Mouse (Mus musculus) kidney, postnatal 0 days (tissue): ENCODE data around the gene Lclat1. TPM values are rescaled to one million over a fixed set of nuclear protein-coding genes. Genes with fewer than 3 reads are reported as not detected.

Source experiments
- ATAC-seq: fragments of 200-750 bp; cut with Nextera tagmentation; replicated peaks from 2 replicates; pipeline ENCODE4 v1.8.0; 2017; ENCODE audit warnings: low read depth, moderate number of reproducible peaks, moderate TSS enrichment, moderate library complexity; ENCODE audit not compliant: low FRiP score
- DNase-seq: peaks from one replicate; pipeline ENCODE4 v3.0.0-alpha.2; 2016; ENCODE audit warnings: low spot score
- H3K27ac ChIP-seq: fragments of 300-500 bp; sonication (generic); 2 replicates; pipeline ENCODE4 v1.5.1; 2014; ENCODE audit warnings: mild to moderate bottlenecking
- H3K27me3 ChIP-seq: fragments of 300-500 bp; sonication (generic); 2 replicates; pipeline ENCODE4 v1.6.1; 2014; ENCODE audit warnings: low read length, mixed read lengths; ENCODE audit not compliant: insufficient read depth
- H3K36me3 ChIP-seq: fragments of 300-500 bp; sonication (generic); 2 replicates; pipeline ENCODE4 v1.6.1; 2014; ENCODE audit warnings: low read length, mixed read lengths; ENCODE audit not compliant: insufficient read depth
- H3K4me1 ChIP-seq: fragments of 300-500 bp; sonication (generic); replicated peaks from 2 replicates; pipeline ENCODE4 v1.6.1; 2014; ENCODE audit warnings: antibody characterized with exemption, low read length, mixed read lengths; ENCODE audit not compliant: insufficient read depth
- H3K4me2 ChIP-seq: fragments of 300-500 bp; sonication (generic); 2 replicates; pipeline ENCODE4 v1.6.1; 2014; ENCODE audit warnings: mild to moderate bottlenecking, low read length, moderate library complexity, mixed read lengths
- H3K4me3 ChIP-seq: fragments of 300-500 bp; sonication (generic); replicated peaks from 2 replicates; pipeline ENCODE4 v1.5.1; 2014; ENCODE audit warnings: low read depth, low read length
- H3K9ac ChIP-seq: fragments of 300-500 bp; sonication (generic); 2 replicates; pipeline ENCODE4 v1.6.1; 2014; ENCODE audit warnings: low read depth, low read length
- H3K9me3 ChIP-seq: fragments of 300-500 bp; sonication (generic); replicated peaks from 2 replicates; pipeline ENCODE4 v1.6.1; 2016; ENCODE audit warnings: low read length, inconsistent platforms, mixed read lengths
- CTCF ChIP-seq: IDR thresholded peaks from 2 replicates; pipeline ENCODE4 v1.5.1; 2016; ENCODE audit warnings: antibody characterized with exemption, low read depth, mild to moderate bottlenecking, moderate library complexity
- WGBS: fragments of 180-500 bp; shearing (Covaris S2); extraction: QIAGEN DNeasy Blood & Tissue Kit; methylation state at CpG from one replicate; pipeline ENCODE4 v1.1.7; 2014; 5-methylcytosine and 5-hydroxymethylcytosine counted together
- polyA plus RNA-seq: library from polyadenylated mRNA; unstranded; fragments of >200 nt; fragmentation: Nextera tagmentation; extraction: Ambion mirVana; gene quantifications from 2 replicates; pipeline ENCODE4 v1.2.1, GENCODE M21; 2015

Lclat1 gene
- polyA plus RNA-seq, 1 experiment from 2014 or later, result 12.5 TPM

GRCm38 (mm10) chr17:73063781-73064180, 44.0 kb upstream of the Lclat1 start:
- TF ChIP-seq CTCF, result no peak
- no peaks in the 10 kb centered on the region for H3K36me3 ChIP-seq
- 0 out of 2 replicates have a peak, but pooled peaks cover 11% of the 10 kb centered on the region for H3K4me1 ChIP-seq
- no peaks in the 10 kb centered on the region for H3K27me3 ChIP-seq
- no peak overlapping the region for H3K4me2 ChIP-seq
- no peak overlapping the region for H3K27ac ChIP-seq
- no peaks in the 10 kb centered on the region for H3K9me3 ChIP-seq
- no peak for DNase-seq
- 71% methylated on average over 1 of the region's 1 CpGs for WGBS
- H3K4me3 ChIP-seq, result no peak overlapping the region
- no peak overlapping the region for H3K9ac ChIP-seq
- ATAC-seq, result no peak

DNA sequence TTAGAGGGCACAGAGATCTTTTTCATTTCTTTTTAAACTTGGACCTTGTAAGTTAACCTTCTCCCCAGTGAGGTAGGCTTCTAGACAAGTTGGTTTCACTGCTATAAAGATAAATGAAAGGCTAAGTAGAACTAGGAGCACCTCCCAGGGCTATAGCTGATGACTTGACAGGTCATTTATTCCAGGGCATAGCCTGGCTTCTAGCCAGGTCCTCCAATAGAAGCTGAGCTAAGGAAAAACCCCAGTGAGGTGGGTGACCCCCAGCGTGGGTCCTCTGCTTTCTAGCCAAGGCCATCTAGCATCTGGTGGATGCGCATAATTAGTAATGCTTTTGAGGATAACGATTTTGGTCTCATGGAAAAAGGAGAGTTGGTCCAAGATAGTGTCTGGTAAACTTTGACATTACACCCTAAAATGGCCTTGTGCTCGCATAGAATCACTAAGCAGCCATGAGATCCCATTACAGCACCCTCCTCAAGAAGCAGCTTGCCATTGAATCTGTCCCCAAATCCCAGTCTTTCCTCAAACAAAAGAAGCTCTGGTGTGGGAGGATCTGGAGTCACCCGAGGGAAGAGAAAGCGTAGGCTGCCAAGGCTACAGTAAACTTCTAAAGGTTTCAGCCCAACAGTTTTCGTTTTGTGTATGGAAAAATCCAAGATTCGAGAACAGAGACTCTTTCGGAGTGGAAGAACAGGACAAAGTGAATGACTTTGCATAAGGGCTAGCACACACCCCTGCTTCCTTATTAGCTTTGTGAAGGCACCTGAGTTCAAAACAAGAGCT, 41.2 kb upstream of the Lclat1 start:
- DNase-seq, result no peak
- peaks cover 11% of the 10 kb centered on the region; the same call in 1 of the 2 replicates for H3K4me1 ChIP-seq
- 57% methylated on average over 9 of the region's 9 CpGs for WGBS
- no peak overlapping the region for H3K27ac ChIP-seq
- H3K27me3 ChIP-seq, result no peaks in the 10 kb centered on the region
- no peak overlapping the region for H3K9ac ChIP-seq
- TF ChIP-seq CTCF, result no peak
- no peaks in the 10 kb centered on the region for H3K36me3 ChIP-seq
- no peak overlapping the region for H3K4me2 ChIP-seq
- no peaks in the 10 kb centered on the region for H3K9me3 ChIP-seq
- ATAC-seq, result no peak
- H3K4me3 ChIP-seq, result no peak overlapping the region

DNA sequence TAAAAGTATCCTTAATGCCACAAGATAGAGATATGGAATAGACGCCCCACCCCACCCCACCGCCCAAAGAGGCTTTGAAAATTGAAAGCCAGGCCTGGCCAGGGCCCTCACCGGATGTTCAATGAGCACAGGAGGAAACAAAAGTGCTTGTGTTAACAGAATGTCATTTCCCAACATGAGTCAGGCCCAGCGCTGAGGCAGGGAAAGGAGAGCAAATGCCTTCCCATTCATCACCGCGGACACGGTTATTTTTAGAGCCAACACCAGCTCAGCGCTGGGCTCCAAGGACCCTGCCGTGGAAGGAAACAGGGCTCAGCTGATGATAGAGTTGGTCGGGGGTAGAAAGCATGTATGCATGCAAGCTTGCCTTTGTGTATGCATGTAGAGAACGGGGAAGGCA, 40.4 kb upstream of the Lclat1 start:
- 44% methylated on average over 11 of the region's 11 CpGs for WGBS
- H3K4me2 ChIP-seq, result no peak overlapping the region
- H3K9ac ChIP-seq, result no peak overlapping the region
- TF ChIP-seq CTCF, result no peak
- H3K4me3 ChIP-seq, result no peak overlapping the region
- DNase-seq (peak; percentile 64), ATAC-seq (no peak)
- no peaks in the 10 kb centered on the region for H3K9me3 ChIP-seq
- no peaks in the 10 kb centered on the region for H3K27me3 ChIP-seq
- peak overlapping the region; percentile 26; the same call in 1 of the 2 replicates for H3K27ac ChIP-seq
- no peaks in the 10 kb centered on the region for H3K36me3 ChIP-seq
- peaks cover 11% of the 10 kb centered on the region; the same call in 1 of the 2 replicates for H3K4me1 ChIP-seq

DNA sequence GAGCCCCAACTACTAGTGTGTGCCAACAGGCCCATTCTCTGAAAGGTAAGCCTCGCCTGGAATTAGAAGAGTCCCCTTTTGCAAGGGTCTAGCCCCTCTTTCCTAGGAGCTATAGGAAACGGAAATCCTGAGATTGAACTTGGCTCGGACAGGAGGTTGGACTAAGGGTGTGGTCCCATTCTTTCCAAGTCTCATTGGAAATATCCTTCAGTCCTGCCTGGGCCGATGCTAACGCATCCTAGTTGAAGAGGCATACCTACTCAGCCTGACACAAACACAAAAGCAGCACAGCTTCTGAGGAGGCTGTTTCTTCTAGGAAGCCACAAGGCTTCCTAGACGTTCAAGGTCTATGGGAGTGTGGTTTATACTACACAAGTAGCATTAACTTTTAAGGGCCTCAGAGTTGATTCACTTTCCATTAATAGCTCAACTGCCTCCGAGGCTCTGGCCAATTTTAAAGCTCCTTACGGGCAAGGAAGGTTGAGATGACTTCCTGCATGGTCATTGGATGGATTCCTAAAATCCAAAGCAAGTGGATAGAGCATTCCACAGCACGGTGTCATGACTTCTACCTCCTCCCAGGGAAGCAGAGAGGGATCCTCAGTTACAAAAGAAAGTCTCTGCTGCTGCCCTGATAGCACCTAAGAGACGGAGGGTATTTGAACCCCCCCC, 39.3 kb upstream of the Lclat1 start:
- H3K4me1 ChIP-seq, result peaks cover 15% of the 10 kb centered on the region; the same call in 1 of the 2 replicates
- no peaks in the 10 kb centered on the region for H3K9me3 ChIP-seq
- peak overlapping the region; percentile 26; the same call in 1 of the 2 replicates for H3K27ac ChIP-seq
- no peak for TF ChIP-seq CTCF
- no peak for ATAC-seq
- no peaks in the 10 kb centered on the region for H3K27me3 ChIP-seq
- no peak overlapping the region for H3K9ac ChIP-seq
- H3K36me3 ChIP-seq, result no peaks in the 10 kb centered on the region
- no peak overlapping the region for H3K4me3 ChIP-seq
- WGBS, result 66% methylated on average over 10 of the region's 10 CpGs
- H3K4me2 ChIP-seq, result no peak overlapping the region
- DNase-seq, result no peak

DNA sequence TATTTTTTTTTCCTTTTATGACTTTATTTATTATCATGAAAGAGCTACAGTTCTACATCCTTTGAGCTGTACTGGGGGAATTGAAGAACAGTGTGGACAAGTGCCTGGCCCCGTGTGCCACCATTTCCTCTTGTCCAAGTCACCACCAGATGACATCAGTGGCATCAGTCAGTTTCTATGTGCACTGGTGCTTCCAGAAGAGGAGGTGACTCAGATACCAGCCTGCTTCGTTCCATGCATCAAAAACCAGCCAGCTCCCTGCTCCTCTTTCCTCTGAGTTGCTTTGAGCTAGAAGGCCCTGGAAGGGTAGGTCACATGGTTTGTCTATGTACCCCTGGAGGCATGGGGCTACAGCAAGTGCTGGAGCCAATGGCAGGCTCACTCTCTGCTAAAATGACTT, 37.3 kb upstream of the Lclat1 start:
- ATAC-seq (no peak), DNase-seq (no peak)
- Histone ChIP-seq H3K9me3 (no peaks in the 10 kb centered on the region), H3K27ac (peak overlapping the region; percentile 80), H3K4me3 (no peak overlapping the region), H3K27me3 (no peaks in the 10 kb centered on the region), H3K9ac (no peak overlapping the region), H3K36me3 (no peaks in the 10 kb centered on the region), H3K4me1 (peaks cover 15% of the 10 kb centered on the region; the same call in 1 of the 2 replicates), H3K4me2 (no peak overlapping the region)
- no peak for TF ChIP-seq CTCF
- 66% methylated on average over 2 of the region's 2 CpGs for WGBS

- Histone ChIP-seq H3K27me3 (no peaks in the 10 kb centered on the region), H3K4me3 (no peak overlapping the region), H3K27ac (peak overlapping the region; percentile 80), H3K4me2 (no peak overlapping the region), H3K4me1 (peaks cover 10% of the 10 kb centered on the region; the same call in 1 of the 2 replicates), H3K9me3 (no peaks in the 10 kb centered on the region), H3K36me3 (no peaks in the 10 kb centered on the region), H3K9ac (no peak overlapping the region)
- ATAC-seq (peak; percentile 27; the same call in 1 of the 2 replicates), DNase-seq (peak; percentile 82)
- 46% methylated on average over 5 of the region's 5 CpGs for WGBS
- no peak for TF ChIP-seq CTCF
Observed at GRCm38 (mm10) chr17:73071725-73072263, 36.0 kb upstream of the Lclat1 start.
